Mouse (Mus musculus) right cerebral cortex, adult 2 months (tissue): Measurements from ENCODE around the gene Fanci.

Experiments
- DNase-seq, 2 experiments: peaks; one replicate each; pipeline ENCODE4 v3.0.0; 2021 to 2022; ENCODE audit warnings: low spot score in 2 of 2

The Fanci gene

DNA sequence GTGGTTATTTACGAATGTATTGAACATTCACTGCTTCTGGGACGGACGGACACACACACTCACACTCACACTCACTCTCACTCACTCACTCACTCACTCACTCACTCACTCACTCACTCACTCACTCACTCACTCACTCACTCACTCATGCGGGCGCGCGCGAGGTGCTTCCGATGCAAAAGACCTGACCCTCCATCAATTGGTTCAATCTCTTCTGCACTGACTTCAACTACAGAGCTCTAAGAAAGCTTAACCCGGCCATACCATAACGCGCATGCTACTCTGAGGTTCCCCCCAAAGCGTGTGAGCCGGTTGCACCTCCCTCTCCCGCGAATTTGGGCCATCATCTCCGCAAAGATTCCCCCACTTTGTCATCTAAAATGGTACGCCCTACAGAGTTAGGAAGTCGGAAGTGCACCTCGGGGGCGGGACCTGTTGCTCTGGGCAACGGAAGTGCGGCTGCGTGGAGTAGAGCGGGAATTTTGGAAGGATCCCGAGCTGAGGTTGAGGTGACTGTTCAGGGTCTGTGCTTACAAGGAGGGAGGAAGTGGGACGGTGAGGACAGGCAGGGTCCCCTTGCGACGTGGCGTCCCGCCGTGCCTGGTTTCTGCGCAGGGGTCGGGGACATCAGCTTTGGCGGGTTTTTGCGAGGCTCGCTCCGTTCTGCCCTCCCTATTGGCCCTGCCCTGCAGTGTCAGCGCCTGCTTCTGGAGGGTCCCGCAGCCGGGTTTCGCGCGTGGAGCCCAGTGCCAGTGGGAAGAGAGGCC lies at the start of gene Fanci:
Gene Fanci (plus strand): TSS at position 47 of the 767 bp plus-strand sequence.
- DNase-seq, result peak; percentile 96

GRCm38 (mm10) chr7:79345902-79346301 lies 45.8 kb upstream of the Fanci start:
- DNase-seq, result peak; percentile 66 to 68

- no peak for DNase-seq
These were observed 45.1 kb upstream of the Fanci start for GRCm38 (mm10) chr7:79346555-79347075.

DNA sequence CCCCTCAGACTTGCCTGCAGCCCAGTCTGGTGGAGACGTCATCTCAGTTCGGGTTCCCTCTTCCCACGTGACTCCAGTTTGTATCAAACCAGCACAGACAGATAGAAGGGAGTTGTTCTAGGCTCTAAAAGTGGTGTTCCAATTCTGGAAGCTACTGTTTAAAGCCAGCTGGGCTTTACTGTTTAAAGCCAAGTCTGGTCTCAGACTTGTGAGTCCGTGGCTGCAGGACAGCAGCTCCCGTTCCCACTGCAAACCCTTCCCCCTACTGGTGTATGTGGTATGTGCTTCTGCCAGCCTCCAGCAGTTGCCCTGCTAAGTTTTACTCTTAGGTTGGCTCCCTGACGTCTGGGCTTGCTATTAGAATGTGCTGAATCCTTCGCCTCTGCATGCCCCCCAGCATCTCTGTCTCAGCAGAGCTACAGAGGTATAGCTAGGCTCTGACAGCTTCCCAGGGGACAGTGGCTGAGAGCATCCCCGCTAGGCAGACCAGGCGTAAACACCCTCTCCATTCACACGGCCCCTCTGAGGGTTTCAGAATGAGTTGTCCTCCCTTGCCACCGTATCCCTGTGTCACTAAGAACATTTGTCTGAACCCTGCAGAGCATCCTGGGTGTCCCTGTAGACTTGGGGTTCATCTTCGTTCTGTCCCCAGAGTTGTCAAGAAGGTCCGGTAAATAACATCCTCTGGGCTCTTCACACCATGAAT lies 44.5 kb upstream of the Fanci start:
- DNase-seq, result no peak

DNA sequence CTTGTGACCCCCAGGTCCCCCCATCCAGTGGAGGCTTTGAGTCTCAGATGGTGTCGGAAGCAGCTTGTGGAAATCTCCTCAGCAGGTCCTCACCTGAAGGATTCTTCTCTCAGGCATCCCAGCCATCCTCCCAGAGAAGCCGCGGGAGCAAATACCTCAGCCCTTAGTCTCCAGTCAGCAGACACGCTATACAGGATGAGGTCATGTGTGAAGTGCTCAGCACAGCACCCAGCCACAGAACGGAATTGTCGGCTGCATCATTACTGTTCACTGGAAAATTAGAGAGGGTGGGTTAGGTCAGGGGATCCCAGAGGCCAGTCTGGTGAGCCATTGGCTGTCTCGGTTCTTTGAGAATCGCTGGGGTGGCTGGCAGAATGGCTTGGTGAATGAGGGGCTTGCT lies 42.9 kb upstream of the Fanci start:
- no peak for DNase-seq

DNA sequence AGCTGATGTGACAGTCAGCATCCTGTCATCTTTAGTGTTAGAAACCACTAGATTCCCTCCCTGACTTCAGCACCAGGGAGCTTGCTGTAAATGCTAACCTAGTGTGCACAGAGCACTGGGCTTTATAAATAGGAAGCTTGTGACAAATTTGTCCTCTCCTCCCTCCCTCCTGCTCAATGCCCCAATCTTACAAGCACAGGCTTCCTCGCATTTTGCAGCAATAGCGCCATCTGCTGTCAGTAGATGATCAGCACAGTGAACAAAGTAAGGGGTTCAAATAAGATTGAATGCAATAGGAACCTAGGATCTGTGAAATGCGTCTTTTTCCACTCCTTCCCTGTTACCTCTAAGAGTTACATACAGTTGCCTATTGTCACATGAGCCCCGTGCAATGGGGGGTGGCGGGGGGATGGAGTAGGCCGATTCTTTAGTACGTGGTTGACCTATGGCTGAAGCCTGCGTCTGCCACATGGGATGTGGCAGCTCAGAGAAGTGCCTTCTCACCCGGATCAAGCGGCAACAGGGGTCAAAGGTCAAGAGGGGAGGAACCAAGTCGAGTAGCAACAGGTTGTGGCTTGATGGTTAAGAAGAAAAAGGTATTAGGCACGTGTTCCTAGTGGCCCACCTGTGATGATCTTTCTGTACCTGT lies 41.9 kb upstream of the Fanci start:
- peak; percentile 87 to 92 for DNase-seq

- DNase-seq, result peak; percentile 91 to 92
These were observed 33.2 kb upstream of the Fanci start for GRCm38 (mm10) chr7:79358350-79359182.

DNA sequence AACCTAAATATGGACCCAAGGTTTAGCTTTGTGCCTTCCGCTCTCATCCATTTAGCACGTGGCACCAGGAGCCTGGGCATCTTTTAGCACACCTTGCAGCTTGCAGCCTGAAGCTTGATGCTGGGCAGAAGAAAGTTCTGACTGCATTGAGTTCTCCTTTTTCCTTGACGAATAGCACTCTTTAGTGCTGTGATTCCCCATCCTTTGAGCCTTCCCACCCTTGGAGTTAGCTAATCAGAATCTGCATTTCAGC lies 32.6 kb upstream of the Fanci start:
- no peak for DNase-seq

GRCm38 (mm10) chr7:79360056-79360455 lies 31.7 kb upstream of the Fanci start:
- peak in 1 of 2 experiments; percentile 50 for DNase-seq

GRCm38 (mm10) chr7:79362208-79362607 lies 29.5 kb upstream of the Fanci start:
- no peak for DNase-seq

- DNase-seq, result no peak
These were observed 28.9 kb upstream of the Fanci start for GRCm38 (mm10) chr7:79362830-79363229.

- no peak for DNase-seq
These were observed 28.2 kb upstream of the Fanci start for GRCm38 (mm10) chr7:79363370-79364043.

DNA sequence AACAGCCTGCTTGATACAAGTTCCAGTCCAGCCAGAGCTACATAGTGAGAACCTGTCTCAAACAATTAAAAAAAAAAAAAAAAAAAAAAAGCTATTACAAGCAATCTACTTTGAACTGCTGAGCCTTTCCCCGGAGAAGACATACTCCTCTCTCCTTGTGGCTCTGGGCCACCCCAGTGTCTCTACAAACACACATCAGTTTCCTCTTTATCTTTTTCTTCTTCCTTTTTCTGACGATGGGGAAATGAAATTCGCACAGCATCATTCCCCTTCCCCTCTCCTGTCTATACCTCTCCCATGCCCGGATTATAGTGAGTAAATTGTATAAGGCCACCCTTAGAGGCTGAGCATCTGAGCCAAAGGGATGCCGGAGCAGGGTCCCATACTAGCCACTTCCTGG lies 23.1 kb upstream of the Fanci start:
- no peak for DNase-seq

- DNase-seq, result no peak
These were observed 22.3 kb upstream of the Fanci start for GRCm38 (mm10) chr7:79369416-79369815.

DNA sequence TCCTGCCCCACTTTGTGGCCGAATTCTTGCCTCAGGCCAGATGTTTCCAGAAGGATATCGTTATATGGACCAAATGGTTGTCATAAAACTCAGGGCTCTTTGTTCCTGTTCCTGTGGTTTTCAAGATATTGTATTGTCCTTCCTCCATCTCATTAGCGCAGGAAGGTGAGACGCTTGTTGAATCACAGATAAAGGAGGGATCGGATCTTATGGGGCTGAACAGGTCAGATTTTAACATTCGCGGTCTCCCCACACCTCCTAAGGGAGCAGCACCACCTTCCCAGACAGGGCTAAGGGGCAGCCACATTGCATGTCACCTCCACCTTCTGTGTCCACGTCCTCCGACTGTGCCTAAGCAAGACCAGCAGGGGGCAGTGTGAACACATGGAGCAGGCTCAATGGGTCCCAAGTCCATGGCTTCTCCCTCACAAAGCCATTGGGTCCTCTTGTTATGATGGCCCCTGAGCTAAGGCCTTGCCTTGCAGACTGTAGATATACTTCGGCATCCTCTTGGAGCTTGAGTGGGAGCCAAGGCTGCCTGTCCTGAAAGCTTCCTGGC lies 20.3 kb upstream of the Fanci start:
- DNase-seq, result peak; percentile 74 to 82

- DNase-seq, result no peak
These were observed 17.7 kb upstream of the Fanci start for GRCm38 (mm10) chr7:79374017-79374416.

- no peak for DNase-seq
These were observed 16.1 kb upstream of the Fanci start for GRCm38 (mm10) chr7:79375594-79375993.

DNA sequence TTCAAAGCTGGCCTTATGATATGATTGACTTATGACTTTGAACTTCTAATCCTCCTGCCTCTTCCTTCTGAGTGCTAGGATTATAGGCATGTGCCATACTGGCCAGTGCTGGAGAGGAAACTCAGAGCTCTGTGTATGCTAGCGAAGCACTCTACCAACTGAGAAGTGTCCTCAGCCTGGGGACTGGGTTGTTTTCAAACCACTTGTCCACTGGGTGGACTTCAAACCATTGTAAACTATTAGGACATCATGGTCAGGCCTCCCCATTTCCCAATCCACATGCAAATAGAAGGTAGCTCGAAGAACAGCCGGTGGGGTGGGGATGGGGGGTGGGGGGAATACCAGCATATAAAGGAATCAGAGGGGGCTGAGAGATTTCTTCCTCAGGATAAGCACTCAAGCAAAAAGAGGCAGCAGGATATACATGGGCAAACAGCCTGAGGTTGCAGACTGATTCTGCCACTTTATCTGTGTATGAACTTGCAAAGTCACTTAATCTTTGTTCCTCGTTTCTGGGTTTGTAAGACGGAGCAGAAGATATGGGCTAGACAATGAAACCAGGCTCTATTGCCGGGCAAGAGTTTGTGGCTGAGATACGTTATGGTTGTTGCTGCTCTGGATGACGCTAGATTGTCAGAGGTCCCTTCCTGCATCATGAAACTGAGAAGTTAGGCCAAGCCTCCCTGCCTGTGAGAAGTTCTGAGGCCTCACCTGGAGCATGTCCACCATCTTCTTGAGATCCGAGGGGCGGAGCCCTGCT lies 15.0 kb upstream of the Fanci start:
- DNase-seq, result no peak

DNA sequence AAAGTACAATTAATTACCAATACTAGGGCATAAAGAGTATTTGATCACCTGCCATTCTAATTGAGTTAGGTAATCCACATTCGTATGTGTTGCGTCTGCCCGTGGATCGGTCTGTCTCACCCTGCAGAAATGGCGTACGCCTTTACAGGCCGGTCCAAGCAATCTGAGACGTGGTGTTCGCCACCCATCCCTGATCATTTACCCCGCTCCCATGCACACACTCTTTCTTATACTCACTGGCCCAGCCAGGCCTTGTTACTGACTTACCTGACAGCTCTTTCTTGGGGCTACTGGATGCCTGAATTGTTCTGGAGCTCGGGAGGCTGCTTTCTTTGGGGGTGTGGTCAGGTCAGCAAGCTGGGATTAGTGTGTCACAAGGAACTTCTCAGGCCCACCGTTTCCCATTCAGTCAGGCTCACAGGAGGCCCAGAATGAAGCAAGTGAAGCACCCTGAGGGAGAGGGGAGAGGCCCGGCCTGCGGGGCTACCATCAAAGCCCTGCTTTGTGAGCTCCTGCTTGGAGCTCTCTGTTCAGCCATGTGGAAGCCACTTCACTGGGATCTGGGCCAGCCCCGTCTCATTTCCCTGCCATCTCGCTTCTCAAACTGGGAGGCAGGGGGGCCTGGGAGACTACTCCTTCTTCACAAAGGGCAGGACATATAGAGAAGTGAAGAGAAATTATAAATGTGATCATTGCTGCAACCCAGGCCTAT lies 5.2 kb upstream of the Fanci start, which contains the start of gene Rlbp1:
Gene Rlbp1 (minus strand): TSS at position 627 of the 712 bp plus-strand sequence.
- peak in 1 of 2 experiments; percentile 36 for DNase-seq
